Mouse (Mus musculus): ENCODE measurements around the gene Prkar2b. TPM values are rescaled to one million over a fixed set of nuclear protein-coding genes. Genes with fewer than 3 reads are reported as not detected.

Gene Prkar2b
- 35.8 and 41.0 TPM in 2 replicates for polyA plus RNA-seq (2014; fragmentation: Nextera tagmentation; extraction: Ambion mirVana)

GRCm38 (mm10) chr12:32061090-32061930, at the start of gene Prkar2b:
TSS of gene Prkar2b (minus strand) at chr12:32061296.
- Histone ChIP-seq H3K36me3 (ENCODE audit: control insufficient read depth, insufficient read depth, low read length) (no peaks in the 10 kb centered on the region), H3K4me1 (ENCODE audit: control insufficient read depth, insufficient read depth, low read length) (peaks cover 6% of the 10 kb centered on the region; the same call in 1 of the 2 replicates), H3K4me2 (ENCODE audit: low read depth, low read length) (peak within 1 kb of the TSS; percentile 91), H3K4me3 (ENCODE audit: low read depth, low read length) (peak within 1 kb of the TSS; percentile 83), H3K9ac (ENCODE audit: low read depth, low read length) (peak within 1 kb of the TSS; percentile 78), H3K27ac (replicated peaks; ENCODE audit: low read depth, low read length) (peak within 1 kb of the TSS; percentile 91), H3K27me3 (replicated peaks; ENCODE audit: control insufficient read depth, insufficient read depth, low read length) (no peaks in the 10 kb centered on the region), H3K9me3 (ENCODE audit: control insufficient read depth, low read length) (no peaks in the 10 kb centered on the region)
- peak; percentile 96 for ATAC-seq (ENCODE audit: low read depth)
- peak; percentile 95 for DNase-seq (ENCODE audit: low spot score)
- WGBS, result 2% methylated on average over 7 of the region's 64 CpGs

GRCm38 (mm10) chr12:32109201-32109600, 48.1 kb upstream of the Prkar2b start:
- no peaks in the 10 kb centered on the region for H3K27me3 ChIP-seq (replicated peaks; ENCODE audit: control insufficient read depth, insufficient read depth, low read length)
- ATAC-seq (ENCODE audit: low read depth) (no peak), DNase-seq (ENCODE audit: low spot score) (no peak)
- H3K36me3 ChIP-seq (ENCODE audit: control insufficient read depth, insufficient read depth, low read length), result no peaks in the 10 kb centered on the region
- H3K4me1 ChIP-seq (ENCODE audit: control insufficient read depth, insufficient read depth, low read length), result 0 out of 2 replicates have a peak, but pooled peaks cover 4% of the 10 kb centered on the region
- H3K27ac ChIP-seq (replicated peaks; ENCODE audit: low read depth, low read length), result no peak overlapping the region
- no peaks in the 10 kb centered on the region for H3K9me3 ChIP-seq (ENCODE audit: control insufficient read depth, low read length)
- no peak overlapping the region for H3K4me2 ChIP-seq (ENCODE audit: low read depth, low read length)
- no peak overlapping the region for H3K4me3 ChIP-seq (ENCODE audit: low read depth, low read length)
- WGBS, result 80% methylated on average over 8 of the region's 8 CpGs
- no peak overlapping the region for H3K9ac ChIP-seq (ENCODE audit: low read depth, low read length)

- no peak for DNase-seq (ENCODE audit: low spot score)
- Histone ChIP-seq H3K27ac (replicated peaks; ENCODE audit: low read depth, low read length) (no peak overlapping the region), H3K4me1 (ENCODE audit: control insufficient read depth, insufficient read depth, low read length) (no peaks in the 10 kb centered on the region), H3K4me3 (ENCODE audit: low read depth, low read length) (no peak overlapping the region), H3K36me3 (ENCODE audit: control insufficient read depth, insufficient read depth, low read length) (no peaks in the 10 kb centered on the region), H3K9ac (ENCODE audit: low read depth, low read length) (no peak overlapping the region), H3K4me2 (ENCODE audit: low read depth, low read length) (no peak overlapping the region), H3K9me3 (ENCODE audit: control insufficient read depth, low read length) (no peaks in the 10 kb centered on the region), H3K27me3 (replicated peaks; ENCODE audit: control insufficient read depth, insufficient read depth, low read length) (no peaks in the 10 kb centered on the region)
- ATAC-seq (ENCODE audit: low read depth), result no peak
- WGBS, result 60% methylated on average over 4 of the region's 4 CpGs
These were observed 43.9 kb upstream of the Prkar2b start for GRCm38 (mm10) chr12:32104955-32105521.

- H3K36me3 ChIP-seq (ENCODE audit: control insufficient read depth, insufficient read depth, low read length), result no peaks in the 10 kb centered on the region
- no peak overlapping the region for H3K4me3 ChIP-seq (ENCODE audit: low read depth, low read length)
- no peak overlapping the region for H3K4me2 ChIP-seq (ENCODE audit: low read depth, low read length)
- no peaks in the 10 kb centered on the region for H3K4me1 ChIP-seq (ENCODE audit: control insufficient read depth, insufficient read depth, low read length)
- ATAC-seq (ENCODE audit: low read depth) (no peak), DNase-seq (ENCODE audit: low spot score) (no peak)
- H3K9me3 ChIP-seq (ENCODE audit: control insufficient read depth, low read length), result no peaks in the 10 kb centered on the region
- no peaks in the 10 kb centered on the region for H3K27me3 ChIP-seq (replicated peaks; ENCODE audit: control insufficient read depth, insufficient read depth, low read length)
- WGBS, result 85% methylated on average over 6 of the region's 6 CpGs
- H3K9ac ChIP-seq (ENCODE audit: low read depth, low read length), result no peak overlapping the region
- no peak overlapping the region for H3K27ac ChIP-seq (replicated peaks; ENCODE audit: low read depth, low read length)
These were observed 43.4 kb upstream of the Prkar2b start for GRCm38 (mm10) chr12:32104451-32104862.

- WGBS, result 86% methylated on average over 4 of the region's 4 CpGs
These were observed 40.2 kb upstream of the Prkar2b start for GRCm38 (mm10) chr12:32101306-32101705.

DNA sequence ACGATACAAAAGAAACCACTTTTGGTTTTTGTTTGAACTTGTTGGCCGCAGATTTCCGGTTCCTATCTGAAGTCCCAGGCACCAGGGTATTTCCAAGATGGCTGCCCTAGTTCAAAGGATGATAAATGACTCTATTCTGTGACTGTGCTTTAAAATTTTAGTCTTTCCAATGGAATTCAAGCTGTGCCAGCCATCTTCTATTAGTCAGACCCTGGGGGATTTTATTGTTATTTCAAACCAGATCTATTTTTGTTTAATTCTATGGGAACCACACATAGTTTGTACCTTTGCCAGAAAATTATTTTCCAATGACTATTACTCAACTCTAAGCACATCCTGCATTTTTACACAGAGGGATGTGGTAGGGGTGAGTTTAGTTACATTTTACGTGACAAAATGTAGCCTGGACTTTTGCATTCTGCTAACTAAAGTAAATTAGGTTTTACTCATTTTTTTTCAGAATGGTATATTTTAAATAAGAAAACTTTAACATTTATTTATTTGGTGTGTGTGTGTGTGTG, 38.6 kb upstream of the Prkar2b start:
- no peak overlapping the region for H3K9ac ChIP-seq (ENCODE audit: low read depth, low read length)
- ATAC-seq (ENCODE audit: low read depth), result no peak
- no peaks in the 10 kb centered on the region for H3K36me3 ChIP-seq (ENCODE audit: control insufficient read depth, insufficient read depth, low read length)
- H3K27ac ChIP-seq (replicated peaks; ENCODE audit: low read depth, low read length), result no peak overlapping the region
- H3K4me1 ChIP-seq (ENCODE audit: control insufficient read depth, insufficient read depth, low read length), result no peaks in the 10 kb centered on the region
- no peak overlapping the region for H3K4me2 ChIP-seq (ENCODE audit: low read depth, low read length)
- no peaks in the 10 kb centered on the region for H3K27me3 ChIP-seq (replicated peaks; ENCODE audit: control insufficient read depth, insufficient read depth, low read length)
- H3K9me3 ChIP-seq (ENCODE audit: control insufficient read depth, low read length), result no peaks in the 10 kb centered on the region
- 75% methylated on average over 4 of the region's 4 CpGs for WGBS
- no peak overlapping the region for H3K4me3 ChIP-seq (ENCODE audit: low read depth, low read length)
- peak; percentile 26 for DNase-seq (ENCODE audit: low spot score)

More at GRCm38 (mm10) chr12:32101306-32101705, 40.2 kb upstream of the Prkar2b start:
- H3K9me3 ChIP-seq (ENCODE audit: control insufficient read depth, low read length), result no peaks in the 10 kb centered on the region
- H3K4me3 ChIP-seq (ENCODE audit: low read depth, low read length), result no peak overlapping the region
- H3K9ac ChIP-seq (ENCODE audit: low read depth, low read length), result no peak overlapping the region
- H3K27me3 ChIP-seq (replicated peaks; ENCODE audit: control insufficient read depth, insufficient read depth, low read length), result no peaks in the 10 kb centered on the region
- no peaks in the 10 kb centered on the region for H3K36me3 ChIP-seq (ENCODE audit: control insufficient read depth, insufficient read depth, low read length)
- H3K4me1 ChIP-seq (ENCODE audit: control insufficient read depth, insufficient read depth, low read length), result no peaks in the 10 kb centered on the region
- no peak for ATAC-seq (ENCODE audit: low read depth)
- no peak overlapping the region for H3K4me2 ChIP-seq (ENCODE audit: low read depth, low read length)
- H3K27ac ChIP-seq (replicated peaks; ENCODE audit: low read depth, low read length), result no peak overlapping the region
- no peak for DNase-seq (ENCODE audit: low spot score)

DNA sequence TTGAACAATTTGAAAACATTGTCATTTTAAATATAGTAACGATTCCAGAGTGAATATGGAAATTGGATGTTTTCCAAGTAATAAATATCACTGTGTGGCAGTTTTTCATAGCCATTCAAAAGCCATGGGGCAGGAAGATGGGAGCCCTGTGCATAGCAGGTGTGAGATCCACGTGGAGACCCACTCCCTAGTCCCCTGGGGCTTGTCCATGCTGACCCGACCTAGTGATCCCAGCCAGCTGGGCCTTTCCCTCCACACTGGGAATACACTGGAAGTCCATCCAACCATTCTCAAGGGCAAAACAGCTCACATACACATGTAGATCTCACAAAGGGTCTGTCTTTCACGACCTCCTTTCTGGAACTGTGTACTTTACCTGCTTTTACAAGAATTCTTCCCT, 37.5 kb upstream of the Prkar2b start:
- no peak for ATAC-seq (ENCODE audit: low read depth)
- 49% methylated on average over 4 of the region's 4 CpGs for WGBS

DNA sequence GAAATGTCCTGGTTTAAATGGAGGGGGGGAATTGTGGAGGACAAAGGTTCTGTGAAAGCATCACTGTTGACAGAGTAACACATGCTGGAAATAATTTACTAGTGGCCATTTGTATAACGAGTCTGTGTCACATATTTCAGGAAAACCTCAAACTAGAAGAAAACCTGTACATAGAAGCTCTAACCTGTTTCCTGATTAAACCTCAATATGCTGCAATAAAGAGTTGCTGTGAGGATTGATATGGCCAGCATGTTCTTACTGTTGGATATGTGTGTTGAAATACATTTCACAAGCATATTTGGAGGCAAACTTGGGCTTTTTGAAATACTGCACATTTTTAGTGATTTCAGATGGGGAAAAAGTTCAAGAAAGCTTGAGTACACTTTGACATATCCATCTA, 36.0 kb upstream of the Prkar2b start:
- Histone ChIP-seq H3K4me2 (ENCODE audit: low read depth, low read length) (no peak overlapping the region), H3K4me3 (ENCODE audit: low read depth, low read length) (no peak overlapping the region), H3K36me3 (ENCODE audit: control insufficient read depth, insufficient read depth, low read length) (no peaks in the 10 kb centered on the region), H3K27me3 (replicated peaks; ENCODE audit: control insufficient read depth, insufficient read depth, low read length) (no peaks in the 10 kb centered on the region), H3K9me3 (ENCODE audit: control insufficient read depth, low read length) (0 out of 2 replicates have a peak, but pooled peaks cover 1% of the 10 kb centered on the region), H3K27ac (replicated peaks; ENCODE audit: low read depth, low read length) (no peak overlapping the region), H3K9ac (ENCODE audit: low read depth, low read length) (no peak overlapping the region), H3K4me1 (ENCODE audit: control insufficient read depth, insufficient read depth, low read length) (no peaks in the 10 kb centered on the region)
- ATAC-seq (ENCODE audit: low read depth) (no peak), DNase-seq (ENCODE audit: low spot score) (no peak)
- WGBS, result 40% methylated on average over 1 of the region's 1 CpGs

More for the DNA sequence above, 37.5 kb upstream of the Prkar2b start:
- Histone ChIP-seq H3K27me3 (replicated peaks; ENCODE audit: control insufficient read depth, insufficient read depth, low read length) (no peaks in the 10 kb centered on the region), H3K9me3 (ENCODE audit: control insufficient read depth, low read length) (no peaks in the 10 kb centered on the region), H3K4me1 (ENCODE audit: control insufficient read depth, insufficient read depth, low read length) (no peaks in the 10 kb centered on the region), H3K27ac (replicated peaks; ENCODE audit: low read depth, low read length) (no peak overlapping the region), H3K4me3 (ENCODE audit: low read depth, low read length) (no peak overlapping the region), H3K4me2 (ENCODE audit: low read depth, low read length) (no peak overlapping the region), H3K36me3 (ENCODE audit: control insufficient read depth, insufficient read depth, low read length) (no peaks in the 10 kb centered on the region), H3K9ac (ENCODE audit: low read depth, low read length) (no peak overlapping the region)
- no peak for DNase-seq (ENCODE audit: low spot score)
